Mouse (Mus musculus) CD8-positive naive resting alpha-beta T cell, adult 2 months (primary cell): Measurements from ENCODE around the gene Dpp7.

Source experiments
- DNase-seq, 2 experiments: peaks; one replicate each; pipeline ENCODE4 v3.0.0; 2022; ENCODE audit warnings: low read depth in 2 of 2, low spot score in 2 of 2

The Dpp7 gene

GRCm38 (mm10) chr2:25369996-25370395 is 13.8 kb upstream of the Dpp7 start:
- DNase-seq = no peak

GRCm38 (mm10) chr2:25365091-25365761 is 9.1 kb upstream of the Dpp7 start, which contains the start of gene Uap1l1:
TSS of gene Uap1l1 (minus strand) at chr2:25365682.
- peak in 1 of 2 experiments; percentile 28 for DNase-seq

- no peak for DNase-seq
These were observed 8.6 kb upstream of the Dpp7 start for GRCm38 (mm10) chr2:25364761-25365090.

GRCm38 (mm10) chr2:25364313-25364712 is 8.2 kb upstream of the Dpp7 start:
- DNase-seq = no peak

GRCm38 (mm10) chr2:25363478-25364178 is 7.5 kb upstream of the Dpp7 start:
- DNase-seq = no peak

GRCm38 (mm10) chr2:25359848-25360247 is 3.7 kb upstream of the Dpp7 start:
- DNase-seq = no peak

GRCm38 (mm10) chr2:25355419-25356066 is 616 bp downstream of the Dpp7 start:
- no peak for DNase-seq

GRCm38 (mm10) chr2:25354211-25354610 is 1.9 kb downstream of the Dpp7 start:
- DNase-seq = no peak

- DNase-seq = no peak
These were observed 5.5 kb downstream of the Dpp7 start for GRCm38 (mm10) chr2:25350701-25351100.

- DNase-seq = no peak
These were observed 6.7 kb downstream of the Dpp7 start for GRCm38 (mm10) chr2:25349499-25349898.

- no peak for DNase-seq
These were observed 8.0 kb downstream of the Dpp7 start for GRCm38 (mm10) chr2:25348162-25348561.

GRCm38 (mm10) chr2:25338303-25338702 is 17.9 kb downstream of the Dpp7 start:
- no peak for DNase-seq

- no peak for DNase-seq
These were observed 22.6 kb downstream of the Dpp7 start for GRCm38 (mm10) chr2:25333569-25333968.

- peak; percentile 99 for DNase-seq
These were observed 23.6 kb downstream of the Dpp7 start, which contains the start of gene Man1b1 for GRCm38 (mm10) chr2:25332286-25333160. TSS of gene Man1b1 (plus strand) at chr2:25332338.

GRCm38 (mm10) chr2:25331470-25331869 is 24.7 kb downstream of the Dpp7 start:
- DNase-seq = no peak

GRCm38 (mm10) chr2:25328440-25328839 is 27.7 kb downstream of the Dpp7 start:
- no peak for DNase-seq

GRCm38 (mm10) chr2:25326036-25326435 is 30.1 kb downstream of the Dpp7 start:
- no peak for DNase-seq

- DNase-seq = no peak
These were observed 36.1 kb downstream of the Dpp7 start for GRCm38 (mm10) chr2:25320084-25320483.

GRCm38 (mm10) chr2:25318971-25319773 is 37.0 kb downstream of the Dpp7 start, which contains the start of gene Grin1:
TSS of gene Grin1 (minus strand) at chr2:25319187.
- peak in 1 of 2 experiments; percentile 17 for DNase-seq
